Mouse (Mus musculus) liver, embryonic 15.5 days (tissue): ENCODE measurements around the gene Fat2. TPM values are rescaled to one million over a fixed set of nuclear protein-coding genes. Genes with fewer than 3 reads are reported as not detected.

Experiments
- ATAC-seq: fragments of 200-750 bp; cut with Nextera tagmentation; 2 replicates; pipeline ENCODE4 v1.8.0; 2017; ENCODE audit warnings: moderate number of reproducible peaks, mild to moderate bottlenecking, moderate library complexity; ENCODE audit not compliant: insufficient read depth
- H3K27ac ChIP-seq: fragments of 300-500 bp; sonication (generic); replicated peaks from 2 replicates; pipeline ENCODE4 v1.5.1; 2015; ENCODE audit warnings: mild to moderate bottlenecking, inconsistent platforms
- H3K27me3 ChIP-seq: fragments of 300-500 bp; sonication (generic); 2 replicates; pipeline ENCODE4 v1.6.1; 2015; ENCODE audit warnings: mild to moderate bottlenecking, inconsistent platforms
- H3K36me3 ChIP-seq: fragments of 300-500 bp; sonication (generic); replicated peaks from 2 replicates; pipeline ENCODE4 v1.6.1; 2015; ENCODE audit warnings: moderate library complexity, mild to moderate bottlenecking, inconsistent platforms
- H3K4me1 ChIP-seq: fragments of 300-500 bp; sonication (generic); replicated peaks from 2 replicates; pipeline ENCODE4 v1.6.1; 2015; ENCODE audit warnings: inconsistent platforms
- H3K4me2 ChIP-seq: fragments of 300-500 bp; sonication (generic); 2 replicates; pipeline ENCODE4 v1.6.1; 2015; ENCODE audit warnings: moderate library complexity, mild to moderate bottlenecking, inconsistent platforms
- H3K4me3 ChIP-seq: fragments of 300-500 bp; sonication (generic); replicated peaks from 2 replicates; pipeline ENCODE4 v1.5.1; 2015; ENCODE audit warnings: mild to moderate bottlenecking, inconsistent platforms
- H3K9ac ChIP-seq: fragments of 300-500 bp; sonication (generic); 2 replicates; pipeline ENCODE4 v1.6.1; 2015; ENCODE audit warnings: moderate library complexity, mild to moderate bottlenecking, inconsistent platforms
- H3K9me3 ChIP-seq: fragments of 300-500 bp; sonication (generic); replicated peaks from 2 replicates; pipeline ENCODE4 v1.6.1; 2016; ENCODE audit warnings: inconsistent platforms
- WGBS: fragments of 180-500 bp; shearing (Covaris S2); methylation state at CpG from one replicate; pipeline ENCODE4 v1.1.7; 2015; ENCODE audit warnings: mixed read lengths; ENCODE audit not compliant: insufficient replicate concordance; 5-methylcytosine and 5-hydroxymethylcytosine counted together
- polyA plus RNA-seq: library from polyadenylated mRNA; unstranded; fragments of >200 nt; fragmentation: Nextera tagmentation; extraction: Ambion mirVana; gene quantifications from 2 replicates; pipeline ENCODE4 v1.2.1, GENCODE M21; 2015

Gene Fat2
- polyA plus RNA-seq, 1 experiment from 2014 or later, result not detected

- no peak overlapping the region for H3K4me3 ChIP-seq
- no peak overlapping the region for H3K4me2 ChIP-seq
- WGBS, result 71% methylated on average over 5 of the region's 5 CpGs
- H3K36me3 ChIP-seq, result peaks cover 4% of the 10 kb centered on the region
- H3K27me3 ChIP-seq, result no peaks in the 10 kb centered on the region
- no peak overlapping the region for H3K9ac ChIP-seq
- peaks cover 46% of the 10 kb centered on the region for H3K4me1 ChIP-seq
- ATAC-seq, result no peak
- no peak overlapping the region for H3K27ac ChIP-seq
- no peaks in the 10 kb centered on the region for H3K9me3 ChIP-seq
These were observed 122.2 kb downstream of the Fat2 start for GRCm38 (mm10) chr11:55214161-55214560.

GRCm38 (mm10) chr11:55213518-55213917 lies 122.8 kb downstream of the Fat2 start:
- ATAC-seq, result no peak

GRCm38 (mm10) chr11:55209626-55210353 lies 126.6 kb downstream of the Fat2 start:
- H3K4me3 ChIP-seq, result no peak overlapping the region
- H3K36me3 ChIP-seq, result no peaks in the 10 kb centered on the region; the same call in 1 of the 2 replicates
- peak; percentile 18; the same call in 1 of the 2 replicates for ATAC-seq
- H3K9me3 ChIP-seq, result no peaks in the 10 kb centered on the region
- H3K27ac ChIP-seq, result peak overlapping the region; percentile 79
- H3K4me1 ChIP-seq, result peaks cover 60% of the 10 kb centered on the region
- peak overlapping the region; percentile 38 for H3K4me2 ChIP-seq
- H3K9ac ChIP-seq, result no peak overlapping the region
- no peaks in the 10 kb centered on the region for H3K27me3 ChIP-seq
- 62% methylated on average over 6 of the region's 6 CpGs for WGBS

More at GRCm38 (mm10) chr11:55213518-55213917, 122.8 kb downstream of the Fat2 start:
- Histone ChIP-seq H3K27ac (no peak overlapping the region), H3K4me2 (no peak overlapping the region), H3K36me3 (no peaks in the 10 kb centered on the region; the same call in 1 of the 2 replicates), H3K9me3 (no peaks in the 10 kb centered on the region), H3K4me1 (peaks cover 51% of the 10 kb centered on the region), H3K4me3 (no peak overlapping the region), H3K27me3 (no peaks in the 10 kb centered on the region), H3K9ac (no peak overlapping the region)
- WGBS, result 57% methylated on average over 4 of the region's 4 CpGs

- H3K9me3 ChIP-seq, result no peaks in the 10 kb centered on the region
- no peaks in the 10 kb centered on the region; the same call in 1 of the 2 replicates for H3K36me3 ChIP-seq
- peak overlapping the region; percentile 79 for H3K27ac ChIP-seq
- H3K4me3 ChIP-seq, result no peak overlapping the region
- WGBS, result 31% methylated on average over 2 of the region's 2 CpGs
- H3K4me2 ChIP-seq, result peak overlapping the region; percentile 38
- no peak for ATAC-seq
- peaks cover 59% of the 10 kb centered on the region for H3K4me1 ChIP-seq
- no peaks in the 10 kb centered on the region for H3K27me3 ChIP-seq
- H3K9ac ChIP-seq, result no peak overlapping the region
These were observed 127.3 kb downstream of the Fat2 start for GRCm38 (mm10) chr11:55209032-55209431.

GRCm38 (mm10) chr11:55208001-55208690 lies 128.2 kb downstream of the Fat2 start:
- ATAC-seq, result peak; percentile 50
- Histone ChIP-seq H3K36me3 (no peaks in the 10 kb centered on the region), H3K4me1 (peaks cover 53% of the 10 kb centered on the region), H3K27me3 (no peaks in the 10 kb centered on the region), H3K9me3 (no peaks in the 10 kb centered on the region), H3K9ac (no peak overlapping the region), H3K4me2 (peak overlapping the region; percentile 40), H3K4me3 (0 out of 2 replicates have a peak overlapping the region, but pooled peaks have one; percentile 7), H3K27ac (peak overlapping the region; percentile 79)
- 40% methylated on average over 6 of the region's 6 CpGs for WGBS

- Histone ChIP-seq H3K27ac (0 out of 2 replicates have a peak overlapping the region, but pooled peaks have one; percentile 38), H3K9ac (peak overlapping the region; percentile 80), H3K36me3 (no peaks in the 10 kb centered on the region), H3K27me3 (no peaks in the 10 kb centered on the region), H3K9me3 (no peaks in the 10 kb centered on the region), H3K4me3 (peak overlapping the region; percentile 90), H3K4me2 (peak overlapping the region; percentile 93), H3K4me1 (peaks cover 34% of the 10 kb centered on the region)
- 1% methylated on average over 17 of the region's 17 CpGs for WGBS
- peak; percentile 27; the same call in 1 of the 2 replicates for ATAC-seq
These were observed 131.8 kb downstream of the Fat2 start for GRCm38 (mm10) chr11:55204602-55205001.

- Histone ChIP-seq H3K27me3 (no peaks in the 10 kb centered on the region), H3K27ac (0 out of 2 replicates have a peak within 1 kb of the TSS, but pooled peaks have one; percentile 38), H3K9me3 (no peaks in the 10 kb centered on the region), H3K36me3 (no peaks in the 10 kb centered on the region), H3K9ac (peak within 1 kb of the TSS; percentile 80), H3K4me2 (peak within 1 kb of the TSS; percentile 93), H3K4me3 (peak within 1 kb of the TSS; percentile 90), H3K4me1 (peaks cover 34% of the 10 kb centered on the region)
- under 1% methylated on average over 31 of the region's 31 CpGs for WGBS
- ATAC-seq, result peak; percentile 58
These were observed 132.2 kb downstream of the Fat2 start, which contains the start of gene Slc36a1 for GRCm38 (mm10) chr11:55204159-55204596. Gene Slc36a1, plus strand, starts transcription at chr11:55204350.

Other genes starting within 250 kb of the Fat2 start
- 22.4 and 26.8 TPM in 2 replicates for gene Gm2a, start 238.4 kb downstream of the Fat2 start, polyA plus RNA-seq
- gene Slc36a3, start 184.9 kb downstream of the Fat2 start, polyA plus RNA-seq, result not detected in 2 replicates
- 27.3 and 33.2 TPM in 2 replicates for gene Slc36a2, start 151.5 kb downstream of the Fat2 start, polyA plus RNA-seq
- 1.8 and 2.6 TPM in 2 replicates for gene Slc36a1, start 132.2 kb downstream of the Fat2 start, polyA plus RNA-seq
- 154 and 161 TPM in 2 replicates for gene Sparc, start 86.6 kb upstream of the Fat2 start, polyA plus RNA-seq
- 181 and 201 TPM in 2 replicates for gene Atox1, start 124.7 kb upstream of the Fat2 start, polyA plus RNA-seq
- 61.5 and 61.7 TPM in 2 replicates for gene G3bp1, start 133.1 kb upstream of the Fat2 start, polyA plus RNA-seq